Mouse (Mus musculus): ENCODE data around the gene Bckdha. TPM values are rescaled to one million over a fixed set of nuclear protein-coding genes. Genes with fewer than 3 reads are reported as not detected.
A peak's percentile ranks its signal among the peaks of the same experiment; 100 is the strongest.

The Bckdha gene
- total RNA-seq, 2 experiments from 2014 or later: 37.1 to 41.4 TPM

- no peak for DNase-seq (ENCODE audit: low spot score in 2 of 2)
- H3K27ac ChIP-seq: peak within 1 kb of the TSS; percentile 84
- no peak for TF ChIP-seq CTCF (conservative IDR thresholded peaks at IDR 0.05)
These were observed 32.0 kb downstream of the Bckdha start, which contains the start of gene B3gnt8 for GRCm38 (mm10) chr7:25626509-25627430. Gene B3gnt8 (plus strand): TSS chr7:25626654.

GRCm38 (mm10) chr7:25625594-25626250 lies 33.1 kb downstream of the Bckdha start:
- H3K4me3 ChIP-seq: no peak overlapping the region
- H3K27ac ChIP-seq: peak overlapping the region; percentile 84; the same call in 1 of the 2 replicates
- peak; percentile 69 for TF ChIP-seq CTCF (conservative IDR thresholded peaks at IDR 0.05)
- no peak for DNase-seq (ENCODE audit: low spot score in 2 of 2)

More at GRCm38 (mm10) chr7:25626509-25627430, 32.0 kb downstream of the Bckdha start, which contains the start of gene B3gnt8:
- peak within 1 kb of the TSS; percentile 35; the same call in 1 of the 2 replicates for H3K4me3 ChIP-seq

- Histone ChIP-seq H3K4me3 (no peak overlapping the region), H3K27ac (no peak overlapping the region)
- no peak for TF ChIP-seq CTCF (conservative IDR thresholded peaks at IDR 0.05)
- DNase-seq (ENCODE audit: low spot score in 2 of 2): no peak
These were observed 33.9 kb downstream of the Bckdha start for GRCm38 (mm10) chr7:25624851-25625250.

GRCm38 (mm10) chr7:25623857-25624370 lies 34.9 kb downstream of the Bckdha start:
- no peak for TF ChIP-seq CTCF (conservative IDR thresholded peaks at IDR 0.05)
- no peak for DNase-seq (ENCODE audit: low spot score in 2 of 2)
- Histone ChIP-seq H3K4me3 (no peak overlapping the region), H3K27ac (no peak overlapping the region)

- TF ChIP-seq CTCF (conservative IDR thresholded peaks at IDR 0.05): no peak
- DNase-seq (ENCODE audit: low spot score in 2 of 2): no peak
These were observed 38.0 kb downstream of the Bckdha start for GRCm38 (mm10) chr7:25620751-25621150.

GRCm38 (mm10) chr7:25620101-25620500 lies 38.7 kb downstream of the Bckdha start:
- DNase-seq (ENCODE audit: low spot score in 2 of 2): no peak
- no peak for TF ChIP-seq CTCF (conservative IDR thresholded peaks at IDR 0.05)
- H3K27ac ChIP-seq: no peak overlapping the region
- peak overlapping the region; percentile 93 for H3K4me3 ChIP-seq

More at GRCm38 (mm10) chr7:25620751-25621150, 38.0 kb downstream of the Bckdha start:
- H3K27ac ChIP-seq: no peak overlapping the region
- H3K4me3 ChIP-seq: no peak overlapping the region

- Histone ChIP-seq H3K27ac (peak overlapping the region; percentile 92), H3K4me3 (peak overlapping the region; percentile 93)
- DNase-seq (ENCODE audit: low spot score in 2 of 2): no peak
- TF ChIP-seq CTCF (conservative IDR thresholded peaks at IDR 0.05): no peak
These were observed 39.1 kb downstream of the Bckdha start for GRCm38 (mm10) chr7:25619722-25619991.

GRCm38 (mm10) chr7:25618865-25619721 lies 39.7 kb downstream of the Bckdha start, which contains the start of gene Dmac2:
Gene Dmac2 (plus strand): TSS chr7:25619414.
- no peak for TF ChIP-seq CTCF (conservative IDR thresholded peaks at IDR 0.05)
- DNase-seq (ENCODE audit: low spot score in 2 of 2): peak; percentile 93 to 95
- Histone ChIP-seq H3K27ac (peak within 1 kb of the TSS; percentile 92), H3K4me3 (peak within 1 kb of the TSS; percentile 93)

GRCm38 (mm10) chr7:25617376-25618160 lies 41.2 kb downstream of the Bckdha start:
- H3K27ac ChIP-seq: no peak overlapping the region
- TF ChIP-seq CTCF (conservative IDR thresholded peaks at IDR 0.05): no peak
- no peak overlapping the region for H3K4me3 ChIP-seq
- no peak for DNase-seq (ENCODE audit: low spot score in 2 of 2)

- H3K4me3 ChIP-seq: no peak within 1 kb of the TSS
- TF ChIP-seq CTCF (conservative IDR thresholded peaks at IDR 0.05): no peak
- no peak within 1 kb of the TSS for H3K27ac ChIP-seq
- DNase-seq (ENCODE audit: low spot score in 2 of 2): no peak
These were observed 43.1 kb downstream of the Bckdha start, which contains the start of gene Erich4 for GRCm38 (mm10) chr7:25615706-25616011. Gene Erich4 (minus strand): TSS chr7:25615892.

GRCm38 (mm10) chr7:25614831-25615705 lies 43.7 kb downstream of the Bckdha start:
- no peak overlapping the region for H3K4me3 ChIP-seq
- no peak for DNase-seq (ENCODE audit: low spot score in 2 of 2)
- no peak for TF ChIP-seq CTCF (conservative IDR thresholded peaks at IDR 0.05)
- no peak overlapping the region for H3K27ac ChIP-seq
